In genomic region chr17:86535096-86535495, GRCm38 (mm10) we compare ENCODE assay signal across 10 mouse cellular contexts. TPM values are rescaled to one million over a fixed set of nuclear protein-coding genes. Genes with fewer than 3 reads are reported as not detected.
DNase-seq lines count a peak whose midpoint lies in the region; ATAC-seq lines count a peak whose summit lies in the region.
"Had no signal": no experiment of that assay in that cellular context is flagged by ENCODE, and none has a peak within 500 bp of the region (broad histone marks: within the 10 kb centered on the region; RNA-seq: fewer than 3 reads in every experiment).

No protein-coding gene starts in this region.

- H3K27ac ChIP-seq in hindbrain, embryonic 13.5 days: no peak overlapping the region
- no peak overlapping the region for H3K27ac ChIP-seq in hindbrain, embryonic 10.5 days

- H3K4me2 ChIP-seq in hindbrain, embryonic 13.5 days: no peak overlapping the region

- peaks cover 25% of the 10 kb centered on the region for H3K4me1 ChIP-seq in hindbrain, embryonic 13.5 days (replicated peaks)
- H3K4me1 ChIP-seq in hindbrain, embryonic 10.5 days (replicated peaks): peaks cover 20% of the 10 kb centered on the region

- no peaks in the 10 kb centered on the region for H3K36me3 ChIP-seq in hindbrain, embryonic 13.5 days
- no peaks in the 10 kb centered on the region for H3K36me3 ChIP-seq in hindbrain, embryonic 10.5 days

- H3K9ac ChIP-seq in hindbrain, embryonic 13.5 days: peak overlapping the region; percentile 29; the same call in 1 of the 2 replicates

- no peak for DNase-seq in hindbrain, embryonic 10.5 days (ENCODE audit: low spot score)
- DNase-seq in brain, adult 2 months (ENCODE audit: low read depth, low spot score): peak; percentile 95
- peak; percentile 89 for DNase-seq in cerebellum, adult 9-11 months
- DNase-seq in lung, adult 18-20 months: peak; percentile 61 to 78
- DNase-seq in spleen, postnatal 36 days (ENCODE audit: low spot score in 2 of 2): no peak

- ATAC-seq in hindbrain, embryonic 13.5 days (ENCODE audit: low FRiP score): 0 out of 2 replicates have a peak, but pooled peaks have one; percentile 38
- no peak for ATAC-seq in monocyte, adult 5-6 weeks (replicated peaks; ENCODE audit: insufficient number of reproducible peaks, low FRiP score, low TSS enrichment, poor library complexity, severe bottlenecking)
- no peak for ATAC-seq in frontal cortex, adult (ENCODE audit: low TSS enrichment)

- no peaks in the 10 kb centered on the region for H3K9me3 ChIP-seq in hindbrain, embryonic 13.5 days
- H3K9me3 ChIP-seq in hindbrain, embryonic 10.5 days: no peaks in the 10 kb centered on the region

- no peak overlapping the region for H3K4me3 ChIP-seq in hindbrain, embryonic 13.5 days
- H3K4me3 ChIP-seq in hindbrain, embryonic 10.5 days: no peak overlapping the region

- WGBS in hindbrain, embryonic 13.5 days: 80% methylated on average over 10 of the region's 10 CpGs
- WGBS in hindbrain, embryonic 10.5 days: 86% methylated on average over 10 of the region's 10 CpGs

- no peaks in the 10 kb centered on the region for H3K27me3 ChIP-seq in hindbrain, embryonic 13.5 days
- no peaks in the 10 kb centered on the region for H3K27me3 ChIP-seq in hindbrain, embryonic 10.5 days (ENCODE audit: insufficient read depth, poor library complexity, severe bottlenecking)

RNA-seq across cellular contexts. Expression of gene Gm10309, which starts 30.1 kb away (rescaled TPM):
- 0.25 and 0.35 TPM in 2 replicates for polyA plus RNA-seq in hindbrain, embryonic 13.5 days (2015; fragmentation: Nextera tagmentation; extraction: Ambion mirVana)
- polyA plus RNA-seq in hindbrain, embryonic 10.5 days (2016; fragmentation: Nextera tagmentation; extraction: Ambion mirVana): 0.14 and 0.36 TPM in 2 replicates
- total RNA-seq in monocyte, adult 5-6 weeks (2017): not detected in 3 replicates
- total RNA-seq: common myeloid progenitor, adult 5-6 weeks; hematopoietic stem cell, adult 5-6 weeks had no signal

Comparison
In these comparisons a context has a peak if more than half of its experiments do, and no peak if none do; other contexts are left out.
1. DNase-seq: peak in brain, adult 2 months (single experiment), cerebellum, adult 9-11 months (single experiment) and lung, adult 18-20 months (2 of 2); none in hindbrain, embryonic 10.5 days (single experiment) and spleen, postnatal 36 days (0 of 2).